Mouse (Mus musculus) heart, embryonic 15.5 days (tissue): Measurements from ENCODE around the gene Uqcr10. TPM values are rescaled to one million over a fixed set of nuclear protein-coding genes. Genes with fewer than 3 reads are reported as not detected.

Experiments
- ATAC-seq: fragments of 200-750 bp; cut with Nextera tagmentation; replicated peaks from 2 replicates; pipeline ENCODE4 v1.8.0; 2017; ENCODE audit warnings: low read depth, moderate TSS enrichment; ENCODE audit not compliant: insufficient number of reproducible peaks, insufficient read depth, low FRiP score
- H3K27ac ChIP-seq: fragments of 300-500 bp; sonication (generic); 2 replicates; pipeline ENCODE4 v1.5.1; 2015; ENCODE audit warnings: mild to moderate bottlenecking, inconsistent platforms
- H3K27me3 ChIP-seq: fragments of 300-500 bp; sonication (generic); 2 replicates; pipeline ENCODE4 v1.6.1; 2015; ENCODE audit warnings: inconsistent platforms
- H3K36me3 ChIP-seq: fragments of 300-500 bp; sonication (generic); 2 replicates; pipeline ENCODE4 v1.6.1; 2015; ENCODE audit warnings: mild to moderate bottlenecking, inconsistent platforms
- H3K4me1 ChIP-seq: fragments of 300-500 bp; sonication (generic); replicated peaks from 2 replicates; pipeline ENCODE4 v1.6.1; 2015; ENCODE audit warnings: inconsistent platforms
- H3K4me2 ChIP-seq: fragments of 300-500 bp; sonication (generic); 2 replicates; pipeline ENCODE4 v1.6.1; 2015; ENCODE audit warnings: inconsistent platforms, mild to moderate bottlenecking, moderate library complexity
- H3K4me3 ChIP-seq: fragments of 300-500 bp; sonication (generic); 2 replicates; pipeline ENCODE4 v1.5.1; 2015; ENCODE audit warnings: mild to moderate bottlenecking, inconsistent platforms
- H3K9ac ChIP-seq: fragments of 300-500 bp; sonication (generic); 2 replicates; pipeline ENCODE4 v1.6.1; 2015; ENCODE audit warnings: mild to moderate bottlenecking, inconsistent platforms
- H3K9me3 ChIP-seq: fragments of 300-500 bp; sonication (generic); replicated peaks from 2 replicates; pipeline ENCODE4 v1.6.1; 2016; ENCODE audit warnings: inconsistent platforms
- WGBS: fragments of 180-500 bp; shearing (Covaris S2); methylation state at CpG from one replicate; pipeline ENCODE4 v1.1.7; 2015; ENCODE audit warnings: mixed read lengths; 5-methylcytosine and 5-hydroxymethylcytosine counted together
- polyA plus RNA-seq: library from polyadenylated mRNA; unstranded; fragments of >200 nt; fragmentation: Nextera tagmentation; extraction: Ambion mirVana; gene quantifications from 2 replicates; pipeline ENCODE4 v1.2.1, GENCODE M21; 2015

The Uqcr10 gene
- polyA plus RNA-seq, 1 experiment from 2014 or later = 2,078 TPM

DNA sequence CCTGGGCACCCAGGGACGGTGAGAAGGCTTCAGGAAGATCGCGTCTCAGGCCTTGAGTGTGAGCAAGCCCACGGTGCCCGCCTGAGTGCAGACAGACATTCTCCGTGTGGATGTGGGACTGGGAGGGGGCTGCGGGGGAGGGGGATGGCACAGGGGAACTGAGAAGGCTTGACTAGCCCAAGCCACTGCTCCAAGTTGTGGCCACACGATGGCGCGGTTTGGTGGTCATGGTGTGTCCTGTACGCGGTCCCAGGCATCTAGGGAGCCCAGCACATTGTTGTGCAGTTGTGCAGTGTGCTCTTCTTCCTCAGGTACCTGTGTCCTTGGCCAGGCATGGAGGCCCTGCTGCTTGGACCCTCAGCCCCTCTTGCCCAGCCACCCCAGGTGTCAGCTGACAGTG lies 30.0 kb upstream of the Uqcr10 start:
- no peak overlapping the region for H3K4me3 ChIP-seq
- H3K9ac ChIP-seq = no peak overlapping the region
- no peaks in the 10 kb centered on the region for H3K9me3 ChIP-seq
- 48% methylated on average over 12 of the region's 12 CpGs for WGBS
- no peak for ATAC-seq
- H3K4me2 ChIP-seq = no peak overlapping the region
- H3K36me3 ChIP-seq = no peaks in the 10 kb centered on the region
- H3K27me3 ChIP-seq = 0 out of 2 replicates have a peak, but pooled peaks cover 3% of the 10 kb centered on the region
- H3K27ac ChIP-seq = no peak overlapping the region
- peaks cover 13% of the 10 kb centered on the region for H3K4me1 ChIP-seq

DNA sequence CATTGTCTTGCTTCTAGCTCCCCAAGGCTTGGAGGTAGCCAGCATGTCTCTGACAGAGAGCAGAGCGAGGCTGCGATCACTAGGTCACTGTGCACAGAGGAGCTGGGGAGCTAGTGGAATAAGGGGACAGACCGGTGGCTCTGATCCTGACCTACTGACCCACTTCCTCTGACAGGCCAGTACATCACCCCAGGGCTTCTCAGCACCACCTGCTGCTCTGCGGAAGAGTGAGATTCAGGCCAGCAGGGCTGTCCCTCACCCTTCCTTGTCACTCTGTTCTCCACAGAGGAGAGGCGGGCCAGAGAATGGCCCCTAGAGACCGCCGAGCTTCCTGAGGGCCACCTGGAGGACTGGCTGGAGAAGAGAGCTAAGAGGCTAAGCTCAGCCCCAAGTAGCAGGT lies 27.6 kb upstream of the Uqcr10 start:
- Histone ChIP-seq H3K4me3 (no peak overlapping the region), H3K27me3 (0 out of 2 replicates have a peak, but pooled peaks cover 3% of the 10 kb centered on the region), H3K27ac (no peak overlapping the region), H3K9ac (no peak overlapping the region), H3K4me2 (no peak overlapping the region), H3K4me1 (peaks cover 13% of the 10 kb centered on the region), H3K9me3 (no peaks in the 10 kb centered on the region), H3K36me3 (no peaks in the 10 kb centered on the region)
- no peak for ATAC-seq
- 77% methylated on average over 7 of the region's 7 CpGs for WGBS

DNA sequence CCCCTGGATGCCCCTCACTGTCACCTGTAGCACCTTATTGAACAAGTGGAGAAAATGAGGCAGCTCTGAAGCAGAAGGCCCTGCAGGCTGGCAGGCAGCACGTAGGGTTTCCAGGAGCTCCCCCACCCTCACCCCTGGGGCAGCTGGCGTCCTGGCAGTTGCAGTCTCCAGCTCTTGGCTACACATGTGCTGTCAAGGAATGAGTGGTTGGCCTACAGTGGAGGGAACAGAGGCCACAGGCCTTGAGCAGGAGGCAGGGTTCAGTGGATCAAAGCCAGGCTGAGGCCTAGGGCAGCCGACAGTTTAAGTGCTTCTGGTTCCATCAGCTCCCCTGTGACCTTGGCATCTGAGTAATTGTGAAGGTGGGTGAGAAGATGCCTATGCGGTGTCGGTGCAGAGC lies 26.8 kb upstream of the Uqcr10 start:
- Histone ChIP-seq H3K4me1 (peaks cover 13% of the 10 kb centered on the region), H3K36me3 (no peaks in the 10 kb centered on the region), H3K27me3 (0 out of 2 replicates have a peak, but pooled peaks cover 3% of the 10 kb centered on the region), H3K4me2 (no peak overlapping the region), H3K27ac (no peak overlapping the region), H3K9ac (no peak overlapping the region), H3K4me3 (no peak overlapping the region), H3K9me3 (no peaks in the 10 kb centered on the region)
- WGBS = 74% methylated on average over 5 of the region's 5 CpGs
- no peak for ATAC-seq

DNA sequence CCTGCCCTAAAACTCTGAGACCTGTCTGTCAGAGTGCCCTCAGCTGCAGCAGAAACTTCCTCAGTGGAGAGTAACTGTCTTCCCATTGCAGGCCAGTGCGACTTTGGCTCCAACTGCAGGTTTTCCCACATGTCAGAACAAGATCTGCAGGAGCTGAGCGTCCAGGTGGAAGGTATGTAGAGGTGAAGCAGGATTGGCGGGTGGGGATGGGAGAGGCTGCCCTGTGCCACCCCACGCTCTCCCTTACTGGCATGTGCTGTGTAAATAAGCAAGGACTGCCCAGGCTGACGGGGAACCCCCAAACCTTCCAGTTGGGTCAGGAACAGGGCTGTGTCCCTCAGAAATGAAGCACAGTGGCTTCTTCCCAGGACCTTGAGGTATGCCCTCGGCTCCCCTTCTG lies 26.0 kb upstream of the Uqcr10 start:
- Histone ChIP-seq H3K27me3 (0 out of 2 replicates have a peak, but pooled peaks cover 3% of the 10 kb centered on the region), H3K9me3 (no peaks in the 10 kb centered on the region), H3K9ac (no peak overlapping the region), H3K4me3 (no peak overlapping the region), H3K4me1 (peaks cover 13% of the 10 kb centered on the region), H3K36me3 (no peaks in the 10 kb centered on the region), H3K4me2 (no peak overlapping the region), H3K27ac (peak overlapping the region; percentile 17; the same call in 1 of the 2 replicates)
- no peak for ATAC-seq
- WGBS = 81% methylated on average over 6 of the region's 6 CpGs

DNA sequence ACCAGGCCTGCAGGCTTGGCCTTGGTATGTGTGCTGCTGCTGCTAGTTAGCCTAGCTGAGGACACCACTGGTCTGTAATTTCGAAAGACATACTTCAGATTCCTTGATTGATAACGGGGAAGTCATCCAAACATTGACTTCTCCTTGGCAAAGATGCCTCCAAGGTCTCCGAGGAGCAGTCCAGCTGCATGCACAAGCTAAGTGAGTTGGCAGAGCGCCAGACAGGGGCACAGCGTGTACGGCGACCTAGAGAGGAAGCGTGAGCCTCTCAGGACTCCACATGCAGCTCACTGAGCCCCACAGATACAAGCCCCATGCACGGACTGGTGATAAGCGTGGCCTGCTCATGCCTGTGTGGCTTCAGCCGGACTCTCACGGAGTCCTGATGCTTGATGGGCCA lies 25.5 kb upstream of the Uqcr10 start:
- WGBS = 10% methylated on average over 12 of the region's 12 CpGs
- Histone ChIP-seq H3K4me3 (no peak overlapping the region), H3K4me1 (peaks cover 13% of the 10 kb centered on the region), H3K9ac (no peak overlapping the region), H3K27ac (peak overlapping the region; percentile 17; the same call in 1 of the 2 replicates), H3K9me3 (no peaks in the 10 kb centered on the region), H3K27me3 (0 out of 2 replicates have a peak, but pooled peaks cover 3% of the 10 kb centered on the region), H3K4me2 (no peak overlapping the region), H3K36me3 (no peaks in the 10 kb centered on the region)
- 0 out of 2 replicates have a peak, but pooled peaks have one; percentile 56 for ATAC-seq

DNA sequence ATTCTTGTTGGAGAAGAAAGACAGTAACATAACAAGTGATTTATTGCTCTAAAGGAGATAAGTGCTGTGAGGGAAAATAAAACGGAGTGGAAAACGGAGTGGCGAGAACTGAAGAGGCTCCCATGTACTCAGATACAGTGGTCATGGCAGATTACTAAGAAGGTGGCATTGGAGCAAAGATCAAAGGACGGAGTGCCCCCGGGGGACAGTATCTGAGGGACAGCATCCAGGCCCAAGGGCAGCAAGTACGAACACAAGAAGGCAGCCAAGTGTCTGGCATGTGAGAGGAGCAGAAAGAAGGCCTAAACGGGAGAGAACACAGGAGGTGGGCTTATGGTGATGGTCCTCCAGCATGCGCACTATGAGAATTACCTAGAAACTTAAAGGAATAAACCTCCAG lies 17.6 kb upstream of the Uqcr10 start:
- Histone ChIP-seq H3K36me3 (0 out of 2 replicates have a peak, but pooled peaks cover 4% of the 10 kb centered on the region), H3K4me3 (no peak overlapping the region), H3K9me3 (no peaks in the 10 kb centered on the region), H3K27ac (no peak overlapping the region), H3K4me1 (peaks cover 13% of the 10 kb centered on the region), H3K4me2 (no peak overlapping the region), H3K9ac (no peak overlapping the region), H3K27me3 (no peaks in the 10 kb centered on the region)
- WGBS = 76% methylated on average over 8 of the region's 8 CpGs
- ATAC-seq = no peak

DNA sequence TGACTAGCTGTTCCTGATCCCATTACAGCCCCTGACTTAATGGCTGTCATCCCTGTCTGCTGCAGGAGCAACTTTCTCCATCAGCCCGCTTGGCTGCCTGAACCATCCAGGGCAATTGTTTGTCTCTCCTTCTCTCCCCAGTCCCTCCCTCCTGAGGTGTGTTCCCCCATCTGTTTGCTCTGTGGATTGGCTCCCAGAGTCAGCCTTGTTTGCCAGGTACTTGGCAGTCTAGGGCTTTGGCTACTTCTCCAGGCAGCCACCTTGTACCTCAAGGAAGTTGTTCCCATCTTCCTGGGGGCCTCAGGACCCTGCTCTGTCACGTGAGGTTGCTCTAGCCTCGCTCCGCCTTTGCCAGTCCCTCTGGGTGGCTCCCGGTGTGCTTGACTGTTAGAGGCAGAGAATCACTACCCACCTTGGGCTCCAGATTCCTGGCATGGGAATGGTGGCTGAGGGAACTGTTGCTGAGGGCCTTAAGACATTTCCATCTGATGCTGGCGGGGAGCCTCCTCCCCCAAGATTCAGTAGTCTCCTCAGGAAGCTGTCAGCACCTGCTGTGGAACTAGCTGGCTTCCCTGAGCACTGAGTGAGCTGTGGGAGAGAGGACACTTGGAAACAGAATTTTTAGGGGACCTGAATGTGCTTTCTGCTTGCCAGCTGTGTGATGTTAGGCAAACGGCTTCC lies 16.9 kb upstream of the Uqcr10 start:
- Histone ChIP-seq H3K4me3 (no peak overlapping the region), H3K9ac (no peak overlapping the region), H3K4me1 (peaks cover 13% of the 10 kb centered on the region), H3K4me2 (no peak overlapping the region), H3K9me3 (no peaks in the 10 kb centered on the region), H3K36me3 (0 out of 2 replicates have a peak, but pooled peaks cover 4% of the 10 kb centered on the region), H3K27ac (no peak overlapping the region), H3K27me3 (no peaks in the 10 kb centered on the region)
- whole genome bisulfite sequencing = 60% methylated on average over 7 of the region's 7 CpGs
- ATAC-seq = no peak

DNA sequence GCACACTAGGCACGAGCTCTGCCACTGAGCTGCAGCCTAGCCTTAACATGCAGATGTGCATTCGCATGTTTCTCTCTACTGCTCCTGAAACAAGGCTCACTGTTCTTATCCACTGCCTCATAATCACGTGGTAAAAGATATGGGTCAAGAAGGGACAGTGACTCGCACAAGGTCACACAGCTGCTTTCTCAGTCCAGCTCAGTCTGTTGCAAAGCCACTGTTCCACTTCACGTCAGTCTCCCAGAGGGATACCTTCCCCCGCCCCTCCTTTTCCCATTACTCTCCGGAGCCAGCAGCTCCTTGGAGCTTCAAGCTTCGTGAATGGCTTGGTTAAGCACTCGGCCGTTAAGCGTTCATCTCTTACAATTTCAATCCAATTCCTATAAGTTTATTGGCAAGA lies 16.3 kb upstream of the Uqcr10 start:
- no peaks in the 10 kb centered on the region for H3K27me3 ChIP-seq
- WGBS = 66% methylated on average over 11 of the region's 11 CpGs
- H3K36me3 ChIP-seq = 0 out of 2 replicates have a peak, but pooled peaks cover 4% of the 10 kb centered on the region
- no peak overlapping the region for H3K27ac ChIP-seq
- H3K9ac ChIP-seq = no peak overlapping the region
- H3K4me2 ChIP-seq = no peak overlapping the region
- no peak overlapping the region for H3K4me3 ChIP-seq
- H3K4me1 ChIP-seq = peaks cover 13% of the 10 kb centered on the region
- no peaks in the 10 kb centered on the region for H3K9me3 ChIP-seq
- no peak for ATAC-seq

DNA sequence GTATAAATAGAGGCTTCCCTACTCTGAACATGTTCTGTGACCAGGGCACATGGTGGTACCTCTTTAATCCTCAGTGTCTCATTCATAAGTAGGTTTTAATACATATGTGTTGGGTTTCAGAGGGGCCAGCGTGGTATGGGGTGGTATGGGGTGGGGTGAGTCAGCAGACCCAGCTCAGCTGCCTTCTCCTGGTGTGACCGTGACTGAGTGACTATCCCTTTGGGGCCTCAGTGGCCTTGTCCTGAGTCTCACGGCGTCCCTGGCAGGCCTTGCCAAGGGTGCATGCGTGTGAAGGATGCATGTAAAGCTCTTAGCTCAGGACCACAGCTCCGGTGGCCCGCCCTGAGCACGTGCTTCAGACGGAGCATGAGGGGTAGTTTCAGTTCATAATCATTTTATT lies 15.8 kb upstream of the Uqcr10 start:
- Histone ChIP-seq H3K36me3 (0 out of 2 replicates have a peak, but pooled peaks cover 4% of the 10 kb centered on the region), H3K4me1 (peaks cover 13% of the 10 kb centered on the region), H3K27ac (no peak overlapping the region), H3K4me2 (no peak overlapping the region), H3K9me3 (no peaks in the 10 kb centered on the region), H3K27me3 (no peaks in the 10 kb centered on the region), H3K9ac (no peak overlapping the region), H3K4me3 (no peak overlapping the region)
- ATAC-seq = no peak
- WGBS = 88% methylated on average over 9 of the region's 9 CpGs

DNA sequence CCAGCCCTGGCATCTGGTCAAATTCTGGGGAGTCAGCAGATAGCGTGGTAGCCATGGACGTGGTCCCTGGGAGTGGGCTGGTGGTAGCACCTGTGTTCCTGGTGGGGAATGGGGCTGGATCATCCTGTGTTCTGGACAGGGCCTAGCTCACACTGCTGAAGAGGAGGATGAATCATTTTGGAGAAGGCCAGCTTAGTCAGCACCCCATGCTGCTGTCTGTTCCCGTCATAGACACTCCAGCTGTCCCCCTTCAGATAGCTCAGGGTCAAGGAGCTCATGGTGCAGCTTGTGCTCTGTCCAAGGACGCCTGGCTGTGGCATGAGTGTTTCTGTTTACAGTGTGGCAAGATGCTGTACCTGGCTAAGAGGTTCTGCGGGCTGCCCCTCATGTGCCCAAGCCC lies 14.4 kb upstream of the Uqcr10 start:
- Histone ChIP-seq H3K4me2 (no peak overlapping the region), H3K27me3 (no peaks in the 10 kb centered on the region), H3K36me3 (no peaks in the 10 kb centered on the region), H3K9ac (no peak overlapping the region), H3K27ac (no peak overlapping the region), H3K4me1 (peaks cover 13% of the 10 kb centered on the region), H3K9me3 (no peaks in the 10 kb centered on the region), H3K4me3 (no peak overlapping the region)
- WGBS = 52% methylated on average over 5 of the region's 5 CpGs
- peak; percentile 60; the same call in 1 of the 2 replicates for ATAC-seq

DNA sequence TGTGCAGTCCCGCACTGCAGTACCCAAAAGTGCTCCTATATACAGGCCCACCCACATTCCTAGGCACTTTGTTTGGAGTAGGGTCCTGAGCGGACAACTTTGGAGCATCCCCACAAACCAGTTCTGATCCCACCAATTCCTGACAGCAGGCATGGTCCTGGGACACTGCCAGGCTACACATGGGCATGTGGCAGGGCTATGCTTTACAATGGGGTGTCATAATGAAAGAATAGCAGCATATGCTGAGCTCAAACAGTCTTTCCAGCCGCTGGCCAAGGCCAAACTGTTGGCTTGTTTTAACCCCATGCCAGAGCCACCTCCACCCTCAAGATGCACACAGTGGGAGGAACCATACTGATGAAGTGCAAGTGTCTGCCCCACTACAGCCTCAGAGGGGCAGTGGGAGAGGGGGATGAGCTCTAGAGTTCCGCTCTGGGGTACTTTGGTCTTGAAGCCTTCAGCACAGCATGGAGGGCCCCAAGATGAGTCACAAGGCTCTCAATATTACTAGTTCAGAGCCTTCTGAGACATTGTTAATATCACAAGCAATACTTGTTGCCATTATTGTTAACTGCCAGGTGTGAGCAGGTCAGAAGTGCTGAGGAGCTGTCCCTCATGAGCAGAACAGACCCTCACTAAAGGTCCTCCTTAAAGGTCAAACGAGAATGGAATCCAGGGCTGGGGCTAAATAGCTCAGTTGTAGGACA lies 12.5 kb upstream of the Uqcr10 start:
- no peak for ATAC-seq
- Histone ChIP-seq H3K36me3 (no peaks in the 10 kb centered on the region), H3K4me1 (peaks cover 13% of the 10 kb centered on the region), H3K27ac (no peak overlapping the region), H3K9ac (no peak overlapping the region), H3K9me3 (no peaks in the 10 kb centered on the region), H3K27me3 (no peaks in the 10 kb centered on the region), H3K4me2 (no peak overlapping the region), H3K4me3 (no peak overlapping the region)
- 83% methylated on average over 5 of the region's 5 CpGs for WGBS
